Mouse (Mus musculus) erythroblast, embryonic 14.5 days (primary cell): ENCODE measurements around the gene Cep68.

ENCODE experiments used
- GATA1 ChIP-seq: IDR thresholded peaks from 2 replicates; pipeline ENCODE4 v1.6.1; 2012; ENCODE audit warnings: low read length, inconsistent platforms, mixed read lengths
- TAL1 ChIP-seq: IDR thresholded peaks from 3 replicates; pipeline ENCODE4 v1.6.1; 2012; ENCODE audit warnings: low read length, inconsistent platforms, mixed read lengths

DNA sequence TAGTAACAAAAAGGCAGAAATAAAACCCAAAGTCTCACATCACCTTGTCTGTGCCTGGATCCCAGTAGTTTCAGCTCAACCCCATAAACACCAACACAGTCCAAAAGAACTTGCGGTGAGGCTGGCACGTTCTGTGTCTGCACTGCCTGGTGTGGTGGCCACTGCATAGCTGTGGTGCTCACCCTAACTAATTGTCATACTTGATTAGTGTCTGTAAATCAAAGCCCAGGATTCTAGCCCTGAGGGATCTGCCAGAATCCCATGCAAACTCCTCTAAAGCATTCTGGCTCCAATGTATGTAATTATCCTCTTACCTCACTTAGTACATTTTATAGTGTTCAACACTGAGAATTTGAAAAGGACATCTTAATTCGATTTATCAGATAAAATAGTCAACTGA is 11.3 kb downstream of the Cep68 start:
- no peak for TF ChIP-seq GATA1
- no peak for TF ChIP-seq TAL1
